Mouse (Mus musculus) ES-E14 (cell line): Measurements from ENCODE around the gene Fam129c.

ENCODE experiments used
- CHD2 ChIP-seq: IDR thresholded peaks from 2 replicates; pipeline ENCODE4 v1.6.1; 2014; ENCODE audit warnings: mild to moderate bottlenecking, low read depth, low read length, inconsistent platforms
- ZNF384 ChIP-seq: IDR thresholded peaks from 2 replicates; pipeline ENCODE4 v1.6.1; 2012; ENCODE audit warnings: low read depth, low read length, inconsistent platforms

DNA sequence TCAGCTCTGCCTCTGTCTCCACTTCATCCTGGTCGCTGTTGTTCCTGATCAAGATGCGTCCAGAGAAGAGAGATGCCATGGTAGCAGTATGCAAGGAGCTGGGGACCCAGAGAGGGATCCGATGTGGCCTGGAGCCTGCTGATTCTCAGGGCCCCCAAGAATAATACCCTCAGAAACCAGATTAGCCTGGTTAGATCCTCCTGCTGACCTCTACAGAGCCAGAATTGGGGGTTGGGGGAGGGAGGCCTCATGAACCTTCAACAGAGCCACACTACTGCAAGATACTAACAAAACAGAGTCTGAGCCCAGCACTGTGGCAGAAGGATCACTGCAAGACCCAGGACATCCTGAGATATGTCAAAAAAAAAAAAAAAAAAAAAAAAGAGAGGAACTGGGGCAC lies 30.9 kb upstream of the Fam129c start, which contains the start of gene Nxnl1:
- no peak for TF ChIP-seq ZNF384
- TF ChIP-seq CHD2, result no peak
